Mouse (Mus musculus) cerebellum, adult 11 months (tissue): ENCODE results near the gene Reep1.
"Not testable (repeated sequence)": the region's sequence is repeated elsewhere in the genome, so short reads cannot be mapped to it uniquely, and the experiment has no call there.

Experiments
- DNase-seq: peaks from one replicate; pipeline ENCODE4 v3.0.0; 2022

The Reep1 gene

GRCm38 (mm10) chr6:71788348-71788747 lies 81.0 kb downstream of the Reep1 start:
- DNase-seq: no peak

- no peak for DNase-seq
Measured at GRCm38 (mm10) chr6:71791771-71792170, 84.4 kb downstream of the Reep1 start.

- DNase-seq: no peak
Measured at GRCm38 (mm10) chr6:71799391-71799790, 92.0 kb downstream of the Reep1 start.

GRCm38 (mm10) chr6:71801011-71801713 lies 93.8 kb downstream of the Reep1 start:
- DNase-seq: no peak

- DNase-seq: no peak
Measured at GRCm38 (mm10) chr6:71801714-71802094, 94.3 kb downstream of the Reep1 start.

- DNase-seq: no peak
Measured at GRCm38 (mm10) chr6:71803609-71804008, 96.2 kb downstream of the Reep1 start.

- peak; percentile 62 for DNase-seq
Measured at GRCm38 (mm10) chr6:71804061-71804829, 96.9 kb downstream of the Reep1 start.

GRCm38 (mm10) chr6:71806713-71807112 lies 99.4 kb downstream of the Reep1 start:
- no peak for DNase-seq

- no peak for DNase-seq
Measured at GRCm38 (mm10) chr6:71809890-71810289, 102.5 kb downstream of the Reep1 start.

- DNase-seq: no peak
Measured at GRCm38 (mm10) chr6:71812820-71813219, 105.5 kb downstream of the Reep1 start.

GRCm38 (mm10) chr6:71819764-71820292 lies 112.5 kb downstream of the Reep1 start:
- DNase-seq: no peak

- DNase-seq: no peak
Measured at GRCm38 (mm10) chr6:71823085-71823484, 115.7 kb downstream of the Reep1 start.

- DNase-seq: peak; percentile 78
Measured at GRCm38 (mm10) chr6:71823488-71823887, 116.1 kb downstream of the Reep1 start.

GRCm38 (mm10) chr6:71823961-71824360 lies 116.6 kb downstream of the Reep1 start:
- no peak for DNase-seq

GRCm38 (mm10) chr6:71826869-71827268 lies 119.5 kb downstream of the Reep1 start, which contains the start of gene Mrpl35:
Gene Mrpl35, minus strand, starts transcription at chr6:71826969.
- DNase-seq: no peak

- DNase-seq: no peak
Measured at GRCm38 (mm10) chr6:71829768-71830167, 122.4 kb downstream of the Reep1 start.

- peak; percentile 98 for DNase-seq
Measured at GRCm38 (mm10) chr6:71830690-71831580, 123.6 kb downstream of the Reep1 start, which contains the start of gene Immt. Gene Immt, plus strand, starts transcription at chr6:71831331.

GRCm38 (mm10) chr6:71831581-71831960 lies 124.2 kb downstream of the Reep1 start:
- peak; percentile 94 for DNase-seq

- DNase-seq: no peak
Measured at GRCm38 (mm10) chr6:71836811-71837210, 129.4 kb downstream of the Reep1 start.

GRCm38 (mm10) chr6:71839815-71840214 lies 132.5 kb downstream of the Reep1 start:
- DNase-seq: no peak

- no peak for DNase-seq
Measured at GRCm38 (mm10) chr6:71840597-71841290, 133.4 kb downstream of the Reep1 start.

GRCm38 (mm10) chr6:71846906-71847305 lies 139.5 kb downstream of the Reep1 start:
- DNase-seq: not testable (repeated sequence)
